Mouse (Mus musculus): ENCODE measurements around the gene Mnat1.

GRCm38 (mm10) chr12:73199375-73199774 is 75.9 kb downstream of the Mnat1 start:
- TF ChIP-seq CTCF (IDR thresholded peaks at IDR 0.05; ENCODE audit: insufficient read depth, low read length): no peak
- no peak for TF ChIP-seq POLR2A (IDR thresholded peaks at IDR 0.05; ENCODE audit: borderline replicate concordance, extremely low read depth, low read depth, low read length)
